Mouse (Mus musculus): ENCODE data around the gene Tmem191c.

Gene Tmem191c

GRCm38 (mm10) chr16:17329848-17330570, 54.1 kb downstream of the Tmem191c start:
- no peak for DNase-seq (ENCODE audit: low spot score in 2 of 2)

- DNase-seq (ENCODE audit: low spot score in 2 of 2) = no peak
These were observed 55.2 kb downstream of the Tmem191c start, which contains the start of gene Serpind1 for GRCm38 (mm10) chr16:17331116-17331515. Gene Serpind1, plus strand, starts transcription at chr16:17331371.

GRCm38 (mm10) chr16:17331855-17332254, 56.0 kb downstream of the Tmem191c start:
- DNase-seq (ENCODE audit: low spot score in 2 of 2) = no peak

All from right cerebral cortex, postnatal 10 days (tissue).